Mouse (Mus musculus): Measurements from ENCODE around the gene Anxa9.

Gene Anxa9

DNA sequence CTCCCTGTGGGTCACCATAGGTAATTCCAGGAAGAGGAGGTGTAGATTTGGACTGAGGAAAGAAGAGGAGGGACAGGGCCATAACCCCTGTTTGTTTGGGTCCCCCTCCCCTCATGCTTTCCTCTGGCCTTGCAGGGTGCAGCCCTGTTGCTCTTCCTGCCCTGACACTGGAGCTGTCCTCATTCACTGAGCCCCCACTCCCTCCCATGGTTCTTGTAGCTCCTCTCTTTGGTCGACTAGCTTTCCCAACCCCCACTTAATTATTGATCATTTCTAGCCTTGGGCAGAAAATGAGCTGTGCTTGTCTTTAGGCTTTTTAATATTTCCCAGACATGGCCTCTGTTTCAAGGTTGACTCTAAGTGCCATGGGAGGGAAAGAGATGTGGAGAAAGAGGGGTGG, 22.9 kb downstream of the Anxa9 start:
- no peak for DNase-seq (ENCODE audit: low spot score)

DNA sequence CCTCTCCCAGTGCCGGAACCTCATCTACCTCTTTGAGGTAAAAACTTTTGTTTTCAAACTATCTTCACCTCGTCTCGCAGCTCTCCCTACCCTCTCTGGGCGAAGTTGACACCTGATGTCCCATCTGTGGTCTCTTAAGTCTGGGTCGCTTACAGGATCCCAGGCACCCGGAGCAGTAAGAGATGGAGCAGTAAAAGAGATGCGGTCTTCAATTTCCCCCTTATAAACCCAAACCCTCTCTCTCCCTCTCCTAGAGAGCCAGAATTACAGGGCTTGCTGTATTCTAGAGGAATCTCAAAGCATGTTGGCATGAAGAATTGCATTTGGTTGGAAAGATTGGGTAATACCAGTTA, 23.4 kb downstream of the Anxa9 start:
- no peak for DNase-seq (ENCODE audit: low spot score)

DNA sequence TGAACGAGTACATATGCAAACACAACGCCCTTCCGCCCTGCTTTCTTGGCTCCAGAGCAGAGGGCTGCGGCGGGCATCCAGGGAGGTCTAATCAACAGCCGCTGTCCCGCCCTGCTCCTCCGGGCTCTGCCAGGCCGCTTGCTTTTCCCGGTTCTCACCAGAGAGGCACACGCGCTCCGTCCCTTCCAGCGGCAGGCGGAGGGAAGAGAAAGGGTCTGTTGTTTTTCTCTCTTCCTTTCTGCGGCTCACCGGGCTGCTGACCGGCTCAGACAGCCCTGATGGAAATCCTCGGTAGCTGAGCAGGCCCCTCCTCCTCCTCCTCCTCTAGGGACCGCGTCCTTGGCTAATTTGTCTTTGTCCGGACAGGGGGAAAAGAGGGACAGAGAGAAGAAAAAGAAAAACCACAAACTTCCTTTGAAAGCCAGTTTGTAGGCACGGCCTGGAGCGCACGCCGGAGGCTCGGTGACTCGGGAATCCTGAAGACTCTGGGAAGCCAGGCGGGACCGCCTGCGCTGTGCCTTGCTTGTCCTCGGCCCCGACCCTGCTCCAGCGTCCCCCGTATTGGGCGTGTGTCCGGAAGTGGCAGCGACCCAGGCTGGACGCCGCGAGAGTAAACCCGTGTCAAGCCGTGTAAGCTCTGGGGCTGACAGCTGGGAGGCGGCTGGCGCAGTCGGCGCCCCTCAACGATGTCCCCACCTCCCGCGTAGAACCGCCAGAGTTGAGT, 23.9 kb downstream of the Anxa9 start:
- DNase-seq (ENCODE audit: low spot score): peak; percentile 74

DNA sequence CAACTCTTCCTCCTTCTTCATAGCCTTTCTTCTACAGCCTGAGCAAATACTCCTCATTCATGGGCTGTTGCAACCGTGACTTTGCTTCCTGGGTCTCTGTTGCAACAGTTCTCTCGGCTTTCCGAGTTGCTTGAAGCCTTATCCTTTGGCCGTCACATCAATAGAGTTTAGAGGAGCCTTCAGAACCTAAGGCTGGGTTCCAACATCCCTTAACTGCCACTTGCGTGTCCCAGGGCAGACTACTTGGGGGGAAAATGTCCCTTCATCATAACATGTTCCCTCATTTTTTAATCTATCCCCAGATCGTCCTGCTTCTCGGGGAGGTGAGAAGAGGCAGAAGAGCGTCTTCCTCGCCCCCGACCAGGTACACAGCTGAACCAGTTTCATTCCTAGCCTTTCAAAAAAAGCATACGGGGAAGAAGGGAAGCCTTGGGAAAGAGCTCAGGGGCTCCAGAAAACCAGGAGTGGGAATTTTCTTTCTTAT, 24.6 kb downstream of the Anxa9 start:
- no peak for DNase-seq (ENCODE audit: low spot score)

DNA sequence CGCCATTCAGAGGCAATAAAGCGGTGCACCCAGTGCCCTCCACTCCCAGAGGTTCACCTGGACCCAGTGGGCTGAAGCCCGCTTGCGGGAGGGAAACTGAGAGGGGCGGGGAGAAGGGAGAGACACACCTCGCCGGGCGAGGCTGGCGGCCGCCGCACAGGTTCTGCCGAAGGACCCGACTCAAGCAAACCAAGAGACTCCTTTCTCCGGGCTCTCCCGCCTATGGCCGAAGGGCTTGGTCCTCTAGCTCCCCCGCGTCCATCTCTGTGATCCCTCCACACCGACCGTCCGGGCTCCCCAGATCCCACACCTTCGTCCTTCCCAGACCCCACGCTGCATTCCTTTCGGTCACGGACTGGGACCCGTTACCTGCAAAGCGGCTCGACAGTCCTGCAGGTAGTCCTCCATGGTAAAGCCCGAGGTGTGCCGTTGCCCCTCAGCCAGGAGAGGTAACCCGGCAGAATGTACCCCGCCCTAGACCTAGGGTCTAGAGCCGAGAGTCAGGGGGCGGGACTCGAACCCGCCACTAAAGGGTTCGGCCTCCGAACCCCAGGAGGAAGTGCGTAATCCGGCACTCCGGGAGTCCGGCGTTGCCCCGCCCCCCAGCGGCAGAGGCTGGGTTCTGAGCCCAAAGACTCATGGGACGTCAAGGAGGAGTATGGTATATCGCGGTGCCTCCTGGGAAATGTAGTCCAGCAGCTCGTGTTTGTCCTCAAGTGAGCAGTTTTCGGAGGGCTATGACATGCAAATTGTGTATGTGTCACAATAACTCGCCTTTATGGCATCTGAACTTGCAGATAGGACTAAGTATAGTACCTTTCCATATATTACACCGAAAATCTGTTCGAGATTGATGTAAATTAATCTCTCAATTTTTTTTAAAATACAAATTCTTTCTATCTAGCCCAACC, 25.5 kb downstream of the Anxa9 start, which contains the start of the genes Mindy1 and Prune1:
Gene Mindy1, plus strand, starts transcription at position 130 of the 911 bp plus-strand sequence.
Gene Prune1, minus strand, starts transcription at position 861 of the 911 bp plus-strand sequence.
- peak; percentile 98 for DNase-seq (ENCODE audit: low spot score)

DNA sequence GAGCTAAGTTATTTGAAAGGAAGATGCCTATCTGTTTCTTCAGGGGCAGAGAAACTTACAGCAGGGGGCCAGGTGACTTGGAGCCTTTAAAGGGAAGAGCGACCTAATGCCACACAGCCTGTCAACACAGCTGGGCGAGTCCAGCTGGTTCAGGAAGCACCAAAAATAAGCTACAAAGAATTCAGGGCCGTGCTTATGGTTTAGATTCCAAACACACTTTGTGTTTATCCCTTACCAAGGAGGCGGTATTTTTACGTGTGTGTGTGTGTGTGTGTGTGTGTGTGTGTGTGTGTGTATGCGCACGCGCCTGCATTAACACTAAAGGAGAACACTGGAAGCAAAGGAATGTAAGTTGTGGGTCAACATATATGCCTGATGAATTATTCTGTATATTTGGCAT, 26.2 kb downstream of the Anxa9 start:
- no peak for DNase-seq (ENCODE audit: low spot score)

DNA sequence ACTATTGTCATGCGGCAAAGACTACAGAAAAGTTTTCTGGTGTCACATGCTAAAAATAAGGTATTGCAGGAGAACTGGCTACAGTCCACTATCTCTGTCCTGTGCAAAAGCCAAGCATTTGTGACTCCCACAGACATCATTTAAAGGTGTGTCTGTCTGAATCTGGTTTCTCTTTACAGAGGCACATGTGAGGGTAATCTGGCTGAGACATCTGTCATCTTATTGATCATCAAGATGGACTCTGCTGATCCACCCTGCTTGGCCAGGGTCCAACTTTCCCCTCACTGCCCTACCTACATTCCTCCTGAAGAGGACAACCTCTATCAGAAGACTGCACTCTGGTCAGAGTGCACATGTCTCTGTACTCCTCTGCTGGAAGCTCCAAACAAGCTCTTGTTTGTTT, 29.8 kb downstream of the Anxa9 start:
- DNase-seq (ENCODE audit: low spot score): no peak

DNA sequence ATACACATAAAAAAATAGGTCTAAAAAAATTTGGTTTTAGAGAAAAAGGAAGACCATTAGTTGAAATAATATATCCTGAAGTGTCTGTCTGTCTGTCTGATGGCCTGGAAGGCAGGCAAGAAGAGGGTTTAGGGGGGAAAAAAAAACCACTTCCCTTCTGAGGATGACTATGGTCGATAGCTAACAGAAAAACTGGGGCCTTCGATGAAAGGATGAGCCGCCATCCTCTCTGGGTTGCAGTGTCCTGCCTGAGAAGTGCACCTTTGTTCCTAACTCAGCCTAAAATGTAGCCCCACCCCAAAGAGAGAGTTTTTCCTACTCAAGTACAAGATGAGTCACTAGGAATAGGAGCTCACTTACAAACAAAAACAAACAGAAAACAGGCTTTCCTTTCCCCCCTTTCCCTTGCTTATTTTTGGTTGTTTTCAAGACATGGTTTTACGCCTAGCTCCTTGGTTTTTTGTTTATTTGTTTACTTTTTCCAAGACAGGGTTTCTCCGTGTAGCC, 30.5 kb downstream of the Anxa9 start:
- no peak for DNase-seq (ENCODE audit: low spot score)

DNA sequence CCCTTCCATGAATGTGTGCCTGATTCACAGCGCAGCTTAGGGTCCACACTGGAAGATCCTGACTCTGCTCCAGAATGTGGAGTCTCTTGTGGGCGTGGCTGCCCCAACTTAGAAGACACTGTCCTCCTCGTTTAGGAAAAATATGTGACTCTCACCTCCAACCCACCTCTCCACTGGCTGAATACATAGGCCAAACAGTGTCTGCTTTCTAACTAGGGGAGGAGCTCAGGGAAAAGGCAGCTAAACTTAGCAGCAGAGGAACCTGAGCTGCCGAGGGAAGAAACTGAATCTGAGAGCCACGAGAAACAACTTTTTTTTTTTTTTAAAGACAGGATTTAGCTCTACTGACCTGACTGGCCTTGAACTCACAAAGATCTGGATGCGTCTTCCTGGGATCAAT, 31.8 kb downstream of the Anxa9 start:
- no peak for DNase-seq (ENCODE audit: low spot score)

DNA sequence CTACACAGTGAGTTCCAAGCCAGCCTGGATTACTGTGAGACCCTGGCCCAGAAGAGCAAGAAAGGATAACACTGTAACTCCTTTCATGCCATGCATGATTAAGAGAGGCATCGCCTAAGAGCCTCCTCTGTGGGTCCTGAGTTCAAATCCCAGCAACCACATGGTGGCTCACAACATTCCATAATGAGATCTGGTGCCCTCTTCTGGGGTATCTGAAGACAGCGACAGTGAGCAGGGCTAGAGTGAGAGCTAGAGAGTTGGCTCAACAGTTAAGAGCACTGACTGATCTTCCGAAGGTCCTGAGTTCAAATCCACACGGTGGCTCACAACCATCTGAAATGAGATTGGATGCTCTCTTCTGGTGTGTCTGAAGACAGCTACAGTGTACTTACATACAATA, 32.5 kb downstream of the Anxa9 start:
- no peak for DNase-seq (ENCODE audit: low spot score)

DNA sequence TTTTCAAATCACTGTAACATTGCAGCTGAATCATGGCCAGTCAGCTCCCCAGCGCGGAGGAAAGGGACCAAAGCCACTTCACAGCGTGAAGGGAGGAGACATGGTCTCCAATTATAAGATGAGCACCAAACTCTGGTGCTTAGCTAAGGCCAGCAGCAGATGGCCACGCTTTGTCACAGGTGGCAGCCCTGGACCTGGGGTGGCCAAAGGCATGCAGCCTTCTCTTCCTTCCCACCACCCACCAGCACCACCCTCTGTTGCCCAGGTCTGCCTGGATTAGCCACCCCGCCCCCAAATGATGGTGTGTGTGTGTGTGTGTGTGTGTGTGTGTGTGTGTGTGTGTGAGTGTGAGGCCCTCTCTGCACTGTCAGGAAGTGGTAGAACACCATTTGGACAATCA, 33.5 kb downstream of the Anxa9 start:
- no peak for DNase-seq (ENCODE audit: low spot score)

DNA sequence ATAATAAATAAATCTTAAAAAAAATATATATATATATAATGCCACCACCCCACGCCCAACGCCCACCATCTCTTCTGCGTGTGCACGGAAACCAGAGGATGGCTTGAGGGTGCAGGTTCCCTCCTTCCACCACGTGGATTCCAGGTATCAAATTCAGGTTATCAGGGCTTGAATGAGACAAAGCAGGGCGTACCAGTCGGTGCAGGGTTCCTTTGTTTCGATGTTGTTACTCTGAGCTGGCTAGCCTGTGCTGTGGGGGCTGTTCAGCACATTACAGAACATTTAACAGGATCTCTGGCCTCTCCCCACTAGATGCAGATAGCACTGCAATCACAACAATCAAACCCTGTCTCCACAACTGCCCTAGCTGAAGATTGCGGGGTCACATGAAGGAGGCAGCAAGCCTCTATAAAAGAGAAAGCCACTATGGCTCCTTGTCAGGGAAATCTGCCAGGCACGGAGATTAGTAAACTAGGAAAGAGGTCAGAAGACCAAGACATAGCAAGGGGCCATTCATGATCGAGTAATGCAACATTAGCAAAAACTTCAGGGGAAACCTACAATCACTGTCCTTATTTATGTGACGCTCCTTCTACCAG, 36.1 kb downstream of the Anxa9 start:
- DNase-seq (ENCODE audit: low spot score): no peak

DNA sequence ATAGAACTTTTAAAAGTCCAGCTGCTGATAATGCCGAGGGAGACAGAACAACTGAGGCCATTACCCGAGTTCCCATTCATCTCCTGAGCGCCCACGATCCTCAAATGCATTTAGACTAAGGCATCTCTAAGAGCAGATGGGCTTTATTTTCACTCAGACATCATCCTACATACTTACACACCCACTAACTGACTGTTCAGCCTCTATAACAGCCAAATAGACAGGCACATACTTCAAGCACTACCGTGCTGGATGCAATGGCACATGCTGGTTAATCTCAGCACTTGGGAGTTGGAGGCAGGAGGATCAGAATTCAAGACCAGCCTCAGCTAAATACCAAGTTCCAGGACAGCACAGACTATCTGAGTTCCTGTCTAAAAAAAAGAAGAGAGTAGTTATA, 37.2 kb downstream of the Anxa9 start:
- DNase-seq (ENCODE audit: low spot score): no peak

DNA sequence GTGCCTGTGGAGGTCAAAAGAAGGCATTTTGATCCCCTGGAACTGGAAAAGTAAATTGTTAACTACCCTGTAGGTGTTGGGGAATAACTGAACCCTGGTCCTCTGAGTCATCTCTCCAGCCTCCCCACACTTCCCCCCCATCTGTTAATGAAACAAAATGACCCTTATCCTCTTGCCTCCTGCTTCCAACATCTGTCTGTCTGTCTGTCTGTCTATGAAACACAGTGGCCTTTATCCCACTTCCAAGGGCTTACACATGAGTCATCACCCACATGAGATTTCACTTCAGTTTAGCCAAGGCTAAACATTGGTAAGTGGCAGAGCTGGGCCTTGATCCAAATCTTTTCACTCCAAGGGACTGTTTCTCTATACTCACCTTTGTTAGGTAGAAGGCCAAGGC, 39.1 kb downstream of the Anxa9 start:
- no peak for DNase-seq (ENCODE audit: low spot score)

DNA sequence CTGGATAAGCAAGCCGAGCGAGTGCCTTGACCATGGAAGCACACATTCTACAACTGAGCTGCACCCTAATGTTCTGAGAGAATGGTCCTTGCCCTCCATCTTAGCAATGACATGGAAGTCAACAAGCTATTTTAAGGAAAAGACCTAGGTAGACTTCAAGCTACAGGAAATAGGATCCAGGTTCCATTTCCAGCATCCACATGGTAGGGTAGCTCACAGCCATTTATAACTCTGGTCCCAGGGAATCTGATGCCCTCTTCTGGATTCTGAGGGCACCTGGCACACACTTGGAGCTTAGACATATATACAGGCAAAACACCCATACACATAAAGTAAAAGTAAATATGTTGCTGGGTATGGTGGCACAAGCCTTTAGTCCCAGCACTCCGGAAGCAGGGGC, 40.9 kb downstream of the Anxa9 start:
- DNase-seq (ENCODE audit: low spot score): no peak

DNA sequence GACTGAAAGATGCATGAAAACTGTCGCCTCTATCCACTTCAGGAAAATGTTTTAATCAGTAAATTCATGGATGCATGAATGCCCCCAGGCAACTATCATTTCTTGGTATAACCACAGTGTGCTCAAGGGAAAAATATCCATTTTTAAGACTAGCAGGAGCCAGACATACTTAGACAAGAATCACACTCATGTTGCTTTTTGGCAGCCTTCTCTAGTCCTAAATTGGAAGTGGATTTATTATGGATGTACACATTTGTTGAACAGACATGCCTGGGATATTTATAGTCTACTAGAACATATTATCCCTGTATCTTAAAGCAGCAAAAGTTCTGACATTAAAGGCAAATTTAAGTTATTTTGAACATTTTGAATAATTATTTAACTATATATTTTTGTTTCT, 42.3 kb downstream of the Anxa9 start:
- DNase-seq (ENCODE audit: low spot score): no peak

DNA sequence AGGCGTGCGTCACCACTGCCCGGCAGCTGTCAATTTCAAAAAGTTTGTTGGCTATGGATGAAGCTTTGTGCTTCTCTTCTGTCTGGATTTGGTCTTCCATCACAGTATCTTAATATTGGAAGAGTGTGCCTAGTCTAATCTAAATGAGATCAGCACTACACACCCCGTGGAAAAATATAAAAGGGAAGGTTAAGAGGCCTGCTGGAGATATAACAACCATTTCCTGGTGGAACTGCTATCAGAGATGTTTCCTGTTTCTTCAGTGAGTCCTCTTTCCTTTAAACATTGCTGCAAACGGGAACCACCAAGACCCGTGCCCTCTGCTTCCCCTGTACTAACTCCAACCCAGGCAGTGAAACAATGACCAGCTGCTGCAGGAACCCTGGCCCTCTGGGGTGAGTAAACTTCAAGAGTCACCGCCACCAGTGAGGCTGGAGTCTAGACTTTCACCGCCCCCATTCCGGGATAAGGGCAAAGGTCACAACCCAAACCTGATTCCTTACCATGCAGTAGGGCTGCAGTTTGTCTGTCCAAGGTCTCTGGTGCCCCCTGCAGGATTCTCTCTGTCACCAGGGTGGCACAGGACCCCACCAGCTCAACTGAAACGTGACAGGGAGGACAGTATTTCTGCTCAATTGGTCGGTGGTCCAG, 43.8 kb downstream of the Anxa9 start:
- DNase-seq (ENCODE audit: low spot score): no peak

DNA sequence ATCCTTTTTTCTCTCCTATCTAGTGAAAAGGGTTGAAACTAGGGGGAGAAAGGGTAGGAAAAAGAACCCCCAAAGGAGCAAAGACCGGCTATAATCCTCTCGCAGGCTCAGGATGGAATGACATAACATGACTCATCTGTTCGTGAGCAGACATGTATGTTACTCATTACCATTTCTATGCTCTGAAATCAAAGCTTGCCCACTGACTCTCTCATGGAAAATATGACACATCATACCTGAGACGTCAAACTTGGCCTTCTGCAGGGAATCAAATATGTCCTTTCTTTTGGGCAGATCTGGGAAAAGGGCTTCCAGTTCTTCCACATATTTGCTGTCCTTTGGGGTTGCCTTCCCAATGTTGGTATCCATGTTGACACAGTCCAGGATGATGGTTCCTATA, 45.0 kb downstream of the Anxa9 start:
- no peak for DNase-seq (ENCODE audit: low spot score)

DNA sequence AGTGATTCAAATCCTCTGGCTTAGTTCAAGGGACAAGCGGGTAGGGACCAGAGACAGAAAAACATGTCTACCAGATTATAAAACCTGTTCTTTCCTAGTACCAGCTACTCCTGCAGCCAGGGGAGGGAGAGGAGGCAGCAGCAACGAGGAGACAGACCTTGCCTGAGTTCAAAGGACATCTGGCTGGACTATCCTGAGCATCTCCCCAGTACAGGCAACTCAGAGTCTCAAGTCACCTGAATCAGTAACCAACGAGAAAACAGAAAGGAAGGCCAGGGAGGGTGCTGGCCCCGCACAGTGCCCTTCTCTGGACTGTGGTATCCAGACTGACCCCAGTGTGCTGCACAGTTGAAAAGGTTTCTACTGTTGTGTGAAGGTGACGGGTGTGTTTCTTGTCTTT, 50.0 kb downstream of the Anxa9 start:
- DNase-seq (ENCODE audit: low spot score): no peak

DNA sequence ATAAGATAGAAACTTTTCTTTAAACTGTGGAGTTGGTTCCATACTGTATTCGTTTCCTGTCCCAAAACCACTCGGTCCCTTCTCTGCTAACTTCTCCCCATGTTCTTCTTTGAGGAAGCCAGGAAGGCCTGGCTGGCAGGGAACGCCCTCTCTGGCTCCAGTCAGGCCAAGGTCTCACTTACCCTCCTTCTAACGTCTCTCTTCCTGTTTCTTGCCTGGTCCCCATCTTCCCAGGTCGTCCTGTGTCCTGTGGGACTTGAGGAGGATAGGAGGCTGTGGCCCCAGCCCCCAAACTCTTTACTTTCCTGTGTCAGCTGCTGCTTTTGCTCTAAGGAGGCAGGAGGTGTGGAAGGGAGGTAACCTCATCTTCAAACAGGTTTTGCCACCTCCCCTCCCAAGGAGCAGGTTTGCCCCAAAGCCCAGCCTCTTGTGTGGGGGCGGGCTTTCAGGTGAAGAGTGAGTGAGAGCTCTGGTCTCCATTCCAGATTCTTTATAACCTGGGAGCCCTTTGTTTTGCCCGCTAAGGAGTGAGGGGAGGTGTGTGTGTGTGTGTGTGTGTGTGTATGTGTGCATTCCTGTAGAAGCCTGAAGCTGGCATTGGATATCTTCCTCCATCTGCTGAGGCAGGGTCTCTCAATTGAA, 56.1 kb downstream of the Anxa9 start, which contains the start of gene Bnipl:
Gene Bnipl, minus strand, starts transcription at position 411 of the 642 bp plus-strand sequence.
- DNase-seq (ENCODE audit: low spot score): no peak

DNA sequence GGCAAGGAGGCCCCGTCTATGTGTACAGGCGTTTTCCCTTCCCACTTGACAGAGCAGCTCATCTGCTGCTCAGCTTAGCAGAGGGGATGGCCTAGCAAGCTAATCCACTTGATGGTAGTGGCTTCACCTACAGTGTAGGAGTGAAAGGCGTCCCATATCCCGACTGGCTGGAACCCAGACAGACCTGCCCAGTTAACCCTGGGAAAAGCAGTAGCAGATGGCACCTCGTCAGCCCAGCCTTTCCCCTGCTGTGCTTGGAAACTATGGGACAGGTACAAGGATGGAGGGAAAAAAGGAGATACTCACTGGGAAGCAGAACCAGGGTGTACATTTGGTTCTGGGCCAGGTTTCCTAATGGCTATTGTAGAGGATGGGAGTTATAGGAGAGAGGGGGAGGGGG, 56.6 kb downstream of the Anxa9 start:
- no peak for DNase-seq (ENCODE audit: low spot score)
